Mouse (Mus musculus) liver, postnatal 0 days (tissue): ENCODE measurements around the gene Usp35.

ENCODE experiments used
- CTCF ChIP-seq: sonication (generic); IDR thresholded peaks from 2 replicates; pipeline ENCODE4 v1.5.1; 2016; ENCODE audit warnings: antibody characterized with exemption, low read depth
- EP300 ChIP-seq: IDR thresholded peaks from 2 replicates; pipeline ENCODE4 v1.6.1; 2016; ENCODE audit warnings: antibody characterized with exemption, low read depth, mild to moderate bottlenecking

DNA sequence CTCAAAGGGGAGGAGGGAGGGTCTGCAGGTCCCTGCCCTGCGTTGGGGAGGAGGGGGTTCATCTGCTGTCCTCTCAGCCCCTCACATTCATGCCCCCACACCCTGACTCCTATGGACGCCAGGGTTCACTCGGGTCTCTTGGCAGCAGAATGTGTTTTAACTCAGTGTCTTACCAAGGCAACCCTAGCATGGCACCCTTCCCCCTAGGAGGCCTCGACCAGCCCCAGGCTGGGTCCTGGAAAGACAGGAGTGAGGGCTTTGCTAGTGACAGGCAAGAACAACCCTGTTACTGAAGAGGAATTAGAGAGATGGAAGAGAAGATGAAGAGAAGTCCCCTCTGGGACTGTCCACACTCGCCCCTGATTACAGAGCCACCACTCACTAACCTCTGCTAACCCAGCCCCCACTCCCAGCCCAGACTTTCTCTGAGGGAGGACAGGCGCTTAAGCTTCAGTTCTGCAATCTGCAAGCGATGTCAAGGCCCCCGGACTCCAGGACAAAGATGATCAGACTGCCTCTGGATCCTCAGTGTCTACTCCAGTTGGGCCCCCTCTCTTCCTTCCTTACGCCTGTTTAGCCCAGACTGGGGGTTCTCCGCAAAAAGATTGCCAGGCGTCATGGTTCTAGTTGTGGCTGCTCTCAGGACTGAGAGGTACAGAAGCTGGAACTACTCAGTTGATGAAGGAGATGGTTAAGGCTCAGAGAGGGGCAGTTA is 732 bp downstream of the Usp35 start:
- TF ChIP-seq CTCF (no peak), EP300 (no peak)
